Mouse (Mus musculus) heart, adult 2 months (tissue): Measurements from ENCODE around the gene Snw1.

ENCODE experiments used
- CTCF ChIP-seq: fragments of 200-600 bp; IDR thresholded peaks from 2 replicates; pipeline ENCODE4 v1.8.1; 2022; ENCODE audit warnings: antibody characterized with exemption, mild to moderate bottlenecking, moderate library complexity
- EP300 ChIP-seq: fragments of 200-500 bp; IDR thresholded peaks from 2 replicates; pipeline ENCODE4 v1.6.1; 2011; ENCODE audit warnings: low read depth, low read length, control low read depth; ENCODE audit not compliant: insufficient read depth
- POLR2A ChIP-seq: fragments of 200-500 bp; IDR thresholded peaks from 2 replicates; pipeline ENCODE4 v1.6.1; 2011; ENCODE audit warnings: mild to moderate bottlenecking, low read depth, low read length, control low read depth; ENCODE audit not compliant: insufficient read depth

DNA sequence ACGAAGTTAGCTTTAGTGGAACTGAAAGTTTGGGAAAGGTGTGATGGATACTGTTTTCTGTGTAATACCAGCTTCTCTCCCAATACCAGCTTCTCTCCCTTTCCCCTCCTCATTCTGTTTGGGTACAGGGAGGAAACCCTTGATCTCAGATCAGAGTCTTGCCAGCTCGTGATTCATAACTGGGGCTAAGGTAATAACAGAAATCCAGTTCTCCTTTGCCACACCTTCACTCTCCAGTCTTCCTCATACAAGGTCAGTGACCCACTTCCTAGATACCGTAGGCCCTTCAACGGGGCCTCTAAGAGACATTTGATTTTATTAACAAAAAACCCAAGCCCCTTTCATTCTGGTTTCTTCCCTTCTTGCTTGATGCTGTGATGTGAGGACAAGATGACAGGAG lies 66.9 kb downstream of the Snw1 start:
- TF ChIP-seq CTCF (no peak), POLR2A (no peak), EP300 (no peak)
